Mouse (Mus musculus) embryonic fibroblast, embryonic 13.5 days (primary cell): Measurements from ENCODE around the gene Ttbk2.

Source experiments
- CTCF ChIP-seq: IDR thresholded peaks from 2 replicates; pipeline ENCODE4 v1.5.1; 2011; ENCODE audit warnings: mild to moderate bottlenecking, control low read depth, low read length, moderate library complexity, borderline replicate concordance; ENCODE audit not compliant: insufficient read depth
- POLR2A ChIP-seq: IDR thresholded peaks from 2 replicates; pipeline ENCODE4 v1.6.1; 2011; ENCODE audit warnings: low read depth, mild to moderate bottlenecking, control low read depth, low read length, moderate library complexity

DNA sequence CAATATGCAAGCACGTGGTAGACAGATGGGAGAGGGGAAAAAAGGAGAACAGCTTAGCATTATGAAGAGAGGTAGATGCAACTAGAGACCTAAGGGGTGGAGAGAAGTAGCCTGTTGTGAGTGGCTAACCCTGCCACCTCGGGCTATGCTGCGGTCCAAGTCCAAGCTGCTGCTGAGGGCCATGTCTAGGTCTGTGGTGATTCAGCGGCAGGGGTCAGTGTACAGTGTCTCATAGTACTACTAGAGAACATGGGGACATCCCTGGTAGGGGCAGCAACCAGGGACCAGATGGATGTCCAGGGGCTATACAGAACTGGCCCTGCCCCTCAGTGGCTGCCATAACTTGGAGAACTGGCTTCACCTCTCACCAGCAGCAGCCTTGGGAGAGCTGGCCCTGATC, 15.2 kb downstream of the Ttbk2 start:
- TF ChIP-seq POLR2A: no peak
- TF ChIP-seq CTCF: no peak
